Mouse (Mus musculus) MEL (cell line): ENCODE data around the gene Cpxm2. TPM values are rescaled to one million over a fixed set of nuclear protein-coding genes. Genes with fewer than 3 reads are reported as not detected.

Source experiments
- DNase-seq: peaks from one replicate; pipeline ENCODE4 v3.0.0; 2011; ENCODE audit warnings: low read depth, low spot score
- H3K27ac ChIP-seq: 2 replicates; pipeline ENCODE4 v1.5.1; 2012; ENCODE audit warnings: low read depth, mild to moderate bottlenecking, control low read depth, low read length, moderate library complexity; ENCODE audit not compliant: control insufficient read depth
- H3K27me3 ChIP-seq, 2 experiments: fragments of 150-350 bp in 1 of 2; sonication (generic) in 1 of 2; 2 replicates each; pipeline ENCODE4 v1.6.1; 2012; ENCODE audit warnings: low read length in 2 of 2, mild to moderate bottlenecking in 2 of 2, improper control_type of control experiment in 1 of 2, moderate library complexity in 1 of 2; ENCODE audit not compliant: insufficient read depth in 2 of 2, control insufficient read depth in 1 of 2
- H3K36me3 ChIP-seq, 2 experiments: 2 replicates each; pipeline ENCODE4 v1.6.1; 2012 to 2014; ENCODE audit warnings: low read length in 2 of 2, improper control_type of control experiment in 1 of 2, inconsistent platforms in 1 of 2, mild to moderate bottlenecking in 1 of 2; ENCODE audit not compliant: insufficient read depth in 2 of 2, control insufficient read depth in 1 of 2
- H3K4me1 ChIP-seq, 2 experiments: fragments of 150-350 bp in 1 of 2; sonication (generic) in 1 of 2; 2 replicates each; pipeline ENCODE4 v1.6.1; 2012; ENCODE audit warnings: low read length in 2 of 2, improper control_type of control experiment in 1 of 2, mild to moderate bottlenecking in 1 of 2; ENCODE audit not compliant: insufficient read depth in 2 of 2, control insufficient read depth in 1 of 2
- H3K4me3 ChIP-seq, 2 experiments: fragments of 150-350 bp in 1 of 2; sonication (generic) in 1 of 2; 2 replicates each; pipeline ENCODE4 v1.5.1; 2012; ENCODE audit warnings: low read depth in 2 of 2, low read length in 2 of 2, mild to moderate bottlenecking in 2 of 2, moderate library complexity in 2 of 2, control low read depth in 1 of 2, improper control_type of control experiment in 1 of 2; ENCODE audit not compliant: control insufficient read depth in 1 of 2, insufficient read depth in 1 of 2
- H3K79me2 ChIP-seq: 2 replicates; pipeline ENCODE4 v1.6.1; 2012; ENCODE audit warnings: mild to moderate bottlenecking, low read length, moderate library complexity; ENCODE audit not compliant: control insufficient read depth, poor library complexity, insufficient read depth
- H3K9ac ChIP-seq: 2 replicates; pipeline ENCODE4 v1.6.1; 2012; ENCODE audit warnings: low read depth, mild to moderate bottlenecking, control low read depth, low read length, moderate library complexity; ENCODE audit not compliant: control insufficient read depth, poor library complexity, severe bottlenecking
- H3K9me3 ChIP-seq: fragments of 150-350 bp; sonication (generic); replicated peaks from 2 replicates; pipeline ENCODE4 v1.6.1; 2012; ENCODE audit warnings: mild to moderate bottlenecking, low read length, improper control_type of control experiment, moderate library complexity; ENCODE audit not compliant: insufficient read depth
- EP300 ChIP-seq, 2 experiments: IDR thresholded peaks; 2 replicates each; pipeline ENCODE4 v1.6.1; 2011; ENCODE audit warnings: improper control_type of control experiment in 2 of 2, low read length in 2 of 2, low read depth in 1 of 2, mild to moderate bottlenecking in 1 of 2
- ETS1 ChIP-seq: IDR thresholded peaks from 2 replicates; pipeline ENCODE4 v1.6.1; 2012; ENCODE audit warnings: low read depth, mild to moderate bottlenecking, inconsistent platforms, low read length, improper control_type of control experiment, moderate library complexity
- GABPA ChIP-seq: IDR thresholded peaks from 2 replicates; pipeline ENCODE4 v1.6.1; 2012; ENCODE audit warnings: low read depth, mild to moderate bottlenecking, inconsistent platforms, low read length, improper control_type of control experiment, moderate library complexity
- GATA1 ChIP-seq: IDR thresholded peaks from 2 replicates; pipeline ENCODE4 v1.6.1; 2011; ENCODE audit warnings: low read depth, low read length, improper control_type of control experiment
- HCFC1 ChIP-seq: IDR thresholded peaks from 2 replicates; pipeline ENCODE4 v1.6.1; 2012; ENCODE audit warnings: low read depth, mild to moderate bottlenecking, inconsistent platforms, low read length, improper control_type of control experiment, moderate library complexity
- JUND ChIP-seq: IDR thresholded peaks from 2 replicates; pipeline ENCODE4 v1.6.1; 2011; ENCODE audit warnings: low read depth, mild to moderate bottlenecking, improper control_type of control experiment, low read length
- MYB ChIP-seq: IDR thresholded peaks from 2 replicates; pipeline ENCODE4 v1.6.1; 2011; ENCODE audit warnings: mild to moderate bottlenecking, low read depth, low read length, improper control_type of control experiment
- NELFE ChIP-seq: IDR thresholded peaks from 2 replicates; pipeline ENCODE4 v1.6.1; 2011; ENCODE audit warnings: low read depth, low read length, improper control_type of control experiment
- NRF1 ChIP-seq: IDR thresholded peaks from 2 replicates; pipeline ENCODE4 v1.6.1; 2014; ENCODE audit warnings: low read depth, mild to moderate bottlenecking, inconsistent platforms, low read length, improper control_type of control experiment, moderate library complexity; ENCODE audit not compliant: poor library complexity, insufficient read depth, severe bottlenecking
- POLR2AphosphoS2 ChIP-seq: IDR thresholded peaks from 2 replicates; pipeline ENCODE4 v1.6.1; 2011; ENCODE audit warnings: low read length, improper control_type of control experiment
- SIN3A ChIP-seq: IDR thresholded peaks from 2 replicates; pipeline ENCODE4 v1.6.1; 2012; ENCODE audit warnings: low read length, improper control_type of control experiment, inconsistent platforms
- TAL1 ChIP-seq: IDR thresholded peaks from 2 replicates; pipeline ENCODE4 v1.6.1; 2012; ENCODE audit warnings: mild to moderate bottlenecking, inconsistent platforms, low read length, moderate library complexity, mixed read lengths
- TBP ChIP-seq: IDR thresholded peaks from 2 replicates; pipeline ENCODE4 v1.8.0; 2011; ENCODE audit warnings: low read depth, low read length, improper control_type of control experiment
- TCF12 ChIP-seq: IDR thresholded peaks from 2 replicates; pipeline ENCODE4 v1.6.1; 2014; ENCODE audit warnings: low read depth, mild to moderate bottlenecking, inconsistent platforms, low read length, improper control_type of control experiment, moderate library complexity
- UBTF ChIP-seq: IDR thresholded peaks from 2 replicates; pipeline ENCODE4 v1.6.1; 2012; ENCODE audit warnings: low read depth, mild to moderate bottlenecking, inconsistent platforms, low read length, improper control_type of control experiment, moderate library complexity, borderline replicate concordance; ENCODE audit not compliant: insufficient read depth
- USF1 ChIP-seq: IDR thresholded peaks from 2 replicates; pipeline ENCODE4 v1.6.1; 2014; ENCODE audit warnings: low read depth, mild to moderate bottlenecking, inconsistent platforms, low read length, improper control_type of control experiment, moderate library complexity
- ZC3H11A ChIP-seq: IDR thresholded peaks from 2 replicates; pipeline ENCODE4 v1.6.1; 2012; ENCODE audit warnings: low read depth, mild to moderate bottlenecking, inconsistent platforms, low read length, improper control_type of control experiment
- ZKSCAN1 ChIP-seq: IDR thresholded peaks from 2 replicates; pipeline ENCODE4 v1.6.1; 2012; ENCODE audit warnings: low read depth, mild to moderate bottlenecking, inconsistent platforms, low read length, improper control_type of control experiment, moderate library complexity
- ZMIZ1 ChIP-seq: IDR thresholded peaks from 2 replicates; pipeline ENCODE4 v1.6.1; 2012; ENCODE audit warnings: low read depth, mild to moderate bottlenecking, inconsistent platforms, low read length, improper control_type of control experiment, moderate library complexity
- polyA plus RNA-seq, 2 experiments: library from polyadenylated mRNA; stranded (reverse) in 1 of 2; unstranded in 1 of 2; fragments of >175 nt in 1 of 2; fragments of >200 nt in 1 of 2; gene quantifications; 2 replicates each; pipeline versions ENCODE4 v1.2.1 to v1.2.4; 2012; ENCODE audit warnings: low replicate concordance in 2 of 2, low read depth in 1 of 2; ENCODE audit not compliant: insufficient read length in 2 of 2, insufficient read depth in 1 of 2, missing spikeins in 1 of 2
- total RNA-seq: library from RNA; depleted of rRNA; stranded (reverse); fragments of 300-350 nt; gene quantifications from 2 replicates; pipeline ENCODE4 v1.2.3, GENCODE M21; 2012

Cpxm2 gene
- total and polyA plus RNA-seq, 3 experiments = not detected

DNA sequence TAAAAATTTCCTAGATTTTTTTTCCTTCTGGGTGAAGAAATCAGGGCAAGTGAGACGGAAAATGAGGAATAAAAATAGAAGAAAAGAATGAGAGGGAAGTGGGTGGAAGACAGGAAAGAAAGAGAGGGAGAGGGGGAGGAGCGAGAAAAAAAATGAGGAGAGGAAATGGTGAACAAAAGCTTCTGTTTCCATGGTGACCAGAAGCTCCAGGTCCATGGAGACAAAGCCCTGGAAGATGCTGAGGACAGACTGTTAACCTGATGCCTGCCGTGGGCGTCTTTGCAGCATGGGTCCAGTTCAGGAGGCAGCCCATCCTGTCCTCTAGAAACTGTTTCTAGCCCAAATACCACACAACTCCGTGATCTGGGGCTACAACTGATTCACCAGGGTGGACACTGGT, 17.7 kb upstream of the Cpxm2 start:
- Histone ChIP-seq H3K79me2 (no peaks in the 10 kb centered on the region), H3K4me3 (no peak overlapping the region), H3K36me3 (no peaks in the 10 kb centered on the region)
- TF ChIP-seq TBP (no peak), GATA1 (no peak), EP300 (IDR thresholded peaks at IDR 0.05; ENCODE audit: low read depth in 1 of 2, low read length in 2 of 2) (no peak), NRF1 (no peak), MYB (no peak), ZMIZ1 (no peak), USF1 (no peak), TAL1 (no peak)
- TF ChIP-seq, all 39 proteins: peak for 0
- DNase-seq = no peak
- Histone ChIP-seq H3K27ac (no peak overlapping the region), H3K9ac (no peak overlapping the region), H3K4me1 (no peaks in the 10 kb centered on the region), H3K9me3 (no peaks in the 10 kb centered on the region), H3K27me3 (peaks cover 0 to 3% of the 10 kb centered on the region in 2 experiments; a peak in 1 of 4 replicates)

- TF ChIP-seq POLR2AphosphoS2 (no peak), EP300 (IDR thresholded peaks at IDR 0.05; ENCODE audit: low read depth in 1 of 2, low read length in 2 of 2) (no peak), USF1 (no peak), ETS1 (no peak), HCFC1 (no peak), ZKSCAN1 (no peak), TCF12 (no peak), NRF1 (no peak), GABPA (no peak), UBTF (no peak), ZC3H11A (no peak), SIN3A (no peak), JUND (no peak), NELFE (no peak)
- H3K79me2 ChIP-seq = no peaks in the 10 kb centered on the region
Measured at GRCm38 (mm10) chr7:132171716-132172115, 17.2 kb upstream of the Cpxm2 start.

More at GRCm38 (mm10) chr7:132171716-132172115, 17.2 kb upstream of the Cpxm2 start:
- Histone ChIP-seq H3K27ac (no peak overlapping the region), H3K9ac (no peak overlapping the region), H3K27me3 (peaks cover 0 to 3% of the 10 kb centered on the region in 2 experiments; a peak in 1 of 4 replicates), H3K4me1 (no peaks in the 10 kb centered on the region), H3K36me3 (no peaks in the 10 kb centered on the region), H3K4me3 (no peak overlapping the region), H3K9me3 (no peaks in the 10 kb centered on the region)
- DNase-seq = no peak
